Mouse (Mus musculus) small intestine, adult 2 months (tissue): ENCODE measurements around the gene Cwc22. TPM values are rescaled to one million over a fixed set of nuclear protein-coding genes. Genes with fewer than 3 reads are reported as not detected.

Experiments
- H3K27ac ChIP-seq: fragments of 200-500 bp; 2 replicates; pipeline ENCODE4 v1.5.1; 2012; ENCODE audit warnings: low read depth, low read length, control low read depth, inconsistent platforms; ENCODE audit not compliant: insufficient read depth
- H3K27me3 ChIP-seq: fragments of 200-500 bp; 2 replicates; pipeline ENCODE4 v1.6.1; 2012; ENCODE audit warnings: mild to moderate bottlenecking, moderate library complexity, low read length, inconsistent platforms; ENCODE audit not compliant: control insufficient read depth, insufficient read depth
- H3K36me3 ChIP-seq: fragments of 200-500 bp; 2 replicates; pipeline ENCODE4 v1.6.1; 2012; ENCODE audit warnings: mild to moderate bottlenecking, low read length, control low read depth, inconsistent platforms; ENCODE audit not compliant: control insufficient read depth, insufficient read depth
- H3K4me1 ChIP-seq: fragments of 200-500 bp; 2 replicates; pipeline ENCODE4 v1.6.1; 2012; ENCODE audit warnings: low read length, inconsistent platforms, mixed read lengths; ENCODE audit not compliant: control insufficient read depth, insufficient read depth, insufficient read length
- H3K4me3 ChIP-seq: fragments of 200-500 bp; 2 replicates; pipeline ENCODE4 v1.5.1; 2012; ENCODE audit warnings: low read depth, mild to moderate bottlenecking, control low read depth, inconsistent platforms, low read length, moderate library complexity
- CTCF ChIP-seq: fragments of 200-500 bp; IDR thresholded peaks from 2 replicates; pipeline ENCODE4 v1.5.1; 2012; ENCODE audit warnings: low read depth, mild to moderate bottlenecking, control low read depth, inconsistent platforms, low read length, moderate library complexity, mixed read lengths; ENCODE audit not compliant: insufficient replicate concordance, insufficient read length; ENCODE audit errors: extremely low read depth
- POLR2A ChIP-seq: fragments of 200-500 bp; IDR thresholded peaks from 2 replicates; pipeline ENCODE4 v1.6.1; 2012; ENCODE audit warnings: low read depth, mild to moderate bottlenecking, control low read depth, inconsistent platforms, low read length, moderate library complexity
- WGBS: fragments of 180-500 bp; shearing (Covaris S2); methylation state at CpG from one replicate; pipeline ENCODE4 v1.1.7; 2018; 5-methylcytosine and 5-hydroxymethylcytosine counted together
- polyA plus RNA-seq: library from polyadenylated mRNA; depleted of rRNA; stranded (reverse); fragments of >200 nt; gene quantifications from 2 replicates; pipeline ENCODE4 v1.2.3, GENCODE M21; 2012

The Cwc22 gene
- polyA plus RNA-seq, 1 experiment = 0.91 TPM

DNA sequence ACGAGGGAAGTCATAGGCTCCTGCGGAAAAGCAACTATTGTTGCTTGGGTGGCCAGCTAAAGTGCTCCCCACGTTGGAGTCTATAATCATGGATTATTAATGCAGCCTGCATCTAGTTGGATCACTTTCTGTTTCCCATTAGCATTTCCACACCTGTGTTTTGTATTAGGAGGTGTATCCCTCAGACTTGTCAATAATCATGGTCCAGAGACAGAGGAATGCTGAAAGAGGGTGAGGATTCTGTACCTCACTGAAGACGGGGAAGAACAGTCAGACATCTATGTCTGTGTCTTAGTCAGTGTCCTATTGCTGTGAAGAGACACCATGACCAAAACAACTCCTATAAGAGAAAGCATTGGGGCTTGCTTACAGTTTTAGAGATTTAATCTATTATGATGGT lies 63.2 kb downstream of the Cwc22 start:
- Histone ChIP-seq H3K27me3 (no peaks in the 10 kb centered on the region), H3K36me3 (no peaks in the 10 kb centered on the region), H3K4me1 (no peaks in the 10 kb centered on the region), H3K4me3 (no peak overlapping the region), H3K27ac (no peak overlapping the region)
- TF ChIP-seq POLR2A = no peak
- no peak for TF ChIP-seq CTCF
- 87% methylated on average over 4 of the region's 4 CpGs for WGBS

DNA sequence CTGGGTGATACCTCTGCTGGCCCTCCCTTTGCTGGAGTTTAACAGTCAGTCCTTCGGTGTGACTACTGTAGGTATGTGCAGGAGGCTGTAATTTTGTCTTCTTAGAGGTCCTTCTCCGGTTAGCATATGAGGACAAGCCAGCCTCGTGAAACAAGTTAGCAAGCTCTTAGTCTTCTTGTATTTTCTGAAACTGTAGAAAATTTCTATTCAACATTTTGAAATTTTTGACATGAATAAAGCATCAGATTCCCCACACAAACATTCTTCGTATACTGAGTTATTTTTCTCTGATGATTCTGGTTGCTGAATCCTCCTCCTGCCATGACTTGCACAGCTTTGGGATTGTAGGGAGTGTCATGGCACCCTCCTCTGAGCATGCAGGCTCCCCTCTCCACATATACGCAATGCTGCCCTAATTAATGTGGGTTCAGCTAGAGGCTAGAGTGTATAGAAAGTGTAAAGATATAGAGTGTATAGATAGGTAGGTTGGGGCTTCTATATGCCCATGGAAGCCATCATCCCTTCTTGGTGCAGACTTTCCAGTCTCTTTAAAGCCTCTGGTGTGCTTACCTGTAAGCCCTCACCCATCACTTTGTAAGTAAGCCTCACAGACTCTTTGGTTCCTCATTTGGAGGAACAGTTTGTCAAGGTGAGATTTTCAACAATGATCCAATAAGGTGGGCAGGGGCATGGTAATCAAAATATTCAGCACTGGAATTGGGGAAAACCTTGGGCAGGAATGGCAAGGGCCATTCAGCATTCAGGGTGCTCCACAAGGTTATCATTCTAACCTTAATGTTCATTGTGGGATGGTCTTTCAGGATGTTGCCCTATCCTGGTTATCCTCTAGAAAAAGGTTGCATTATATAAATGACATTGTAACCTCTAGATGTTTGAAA lies 64.6 kb downstream of the Cwc22 start:
- no peaks in the 10 kb centered on the region for H3K27me3 ChIP-seq
- no peaks in the 10 kb centered on the region for H3K36me3 ChIP-seq
- no peak overlapping the region for H3K4me3 ChIP-seq
- no peaks in the 10 kb centered on the region for H3K4me1 ChIP-seq
- WGBS = 69% methylated on average over 5 of the region's 5 CpGs
- TF ChIP-seq CTCF (no peak), POLR2A (no peak)
- H3K27ac ChIP-seq = no peak overlapping the region

DNA sequence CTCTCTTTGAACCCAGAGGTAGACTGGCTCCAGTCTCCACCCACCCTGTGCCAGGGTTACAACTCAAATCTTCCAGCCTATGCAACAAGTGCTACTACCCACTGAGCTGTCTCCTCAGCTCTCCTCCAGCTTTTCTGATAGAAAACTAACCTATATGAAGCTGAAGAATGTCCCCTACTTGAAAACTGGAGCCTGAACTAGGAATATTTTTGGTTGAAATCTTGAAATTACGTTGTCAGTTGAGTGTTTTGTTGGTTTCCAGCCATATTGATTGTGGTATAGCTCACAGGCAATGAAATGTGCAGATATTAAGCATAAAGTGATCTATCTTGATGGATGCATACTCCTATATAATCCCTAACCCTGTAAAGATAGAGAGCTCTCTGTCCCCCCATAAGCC lies 65.8 kb downstream of the Cwc22 start:
- Histone ChIP-seq H3K27me3 (no peaks in the 10 kb centered on the region), H3K4me1 (no peaks in the 10 kb centered on the region), H3K36me3 (no peaks in the 10 kb centered on the region), H3K27ac (no peak overlapping the region), H3K4me3 (no peak overlapping the region)
- TF ChIP-seq POLR2A (no peak), CTCF (no peak)
- WGBS = 39% methylated on average over 1 of the region's 1 CpGs

DNA sequence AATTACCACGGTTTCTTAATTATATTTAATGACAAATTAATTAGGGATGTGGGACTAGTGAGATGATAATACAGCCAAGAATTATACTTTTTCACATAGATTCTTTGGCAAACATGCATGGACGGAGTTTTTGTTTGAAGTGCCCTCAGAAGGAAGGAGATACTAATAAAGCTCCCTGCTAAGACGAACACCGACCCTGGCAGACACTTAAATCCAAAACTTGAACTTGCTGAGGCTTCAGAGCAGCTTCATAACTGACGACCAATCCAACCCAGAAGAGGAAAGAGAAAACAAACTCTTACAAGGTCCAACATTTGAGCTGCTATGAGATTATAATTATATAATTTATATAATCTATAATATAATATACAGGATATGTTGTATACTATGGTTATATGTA lies 66.4 kb downstream of the Cwc22 start:
- 55% methylated on average over 5 of the region's 5 CpGs for whole genome bisulfite sequencing
- Histone ChIP-seq H3K27ac (no peak overlapping the region), H3K27me3 (no peaks in the 10 kb centered on the region), H3K4me1 (no peaks in the 10 kb centered on the region), H3K36me3 (no peaks in the 10 kb centered on the region), H3K4me3 (no peak overlapping the region)
- TF ChIP-seq POLR2A (no peak), CTCF (no peak)

DNA sequence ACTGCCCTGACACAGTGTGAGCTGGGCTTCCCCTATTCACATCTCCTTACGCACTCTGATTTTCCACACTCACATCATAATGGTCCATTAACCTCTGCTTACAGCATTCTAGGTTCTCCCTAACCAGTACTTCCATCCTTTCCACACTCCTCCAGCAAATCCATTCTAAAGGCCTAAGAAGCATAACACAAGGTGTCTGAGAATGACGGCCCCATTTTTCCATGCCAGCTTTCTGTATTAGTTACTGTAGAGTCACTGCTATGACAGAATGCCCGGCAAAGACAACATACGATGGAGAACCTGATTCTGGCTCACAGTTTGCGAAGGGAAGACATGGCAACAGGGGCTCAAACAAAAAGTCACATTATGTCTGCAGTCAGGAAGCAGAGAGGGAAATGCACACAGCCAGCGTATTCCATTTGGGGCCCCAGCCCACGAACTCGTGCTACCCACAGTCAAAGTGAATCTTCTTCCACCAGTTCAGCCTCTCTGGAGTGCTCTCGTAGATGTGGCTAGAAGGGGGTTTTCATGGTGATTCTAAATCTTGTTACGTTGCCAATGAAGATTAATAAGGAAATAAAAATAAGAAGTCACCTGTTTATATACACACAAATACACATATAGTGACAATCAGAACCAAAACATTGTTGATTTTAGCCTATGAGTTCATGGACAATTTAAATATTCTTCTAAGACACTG lies 68.9 kb downstream of the Cwc22 start:
- Histone ChIP-seq H3K36me3 (no peaks in the 10 kb centered on the region), H3K27ac (no peak overlapping the region), H3K4me1 (no peaks in the 10 kb centered on the region), H3K4me3 (no peak overlapping the region), H3K27me3 (no peaks in the 10 kb centered on the region)
- TF ChIP-seq CTCF (no peak), POLR2A (no peak)
- 84% methylated on average over 10 of the region's 10 CpGs for WGBS

DNA sequence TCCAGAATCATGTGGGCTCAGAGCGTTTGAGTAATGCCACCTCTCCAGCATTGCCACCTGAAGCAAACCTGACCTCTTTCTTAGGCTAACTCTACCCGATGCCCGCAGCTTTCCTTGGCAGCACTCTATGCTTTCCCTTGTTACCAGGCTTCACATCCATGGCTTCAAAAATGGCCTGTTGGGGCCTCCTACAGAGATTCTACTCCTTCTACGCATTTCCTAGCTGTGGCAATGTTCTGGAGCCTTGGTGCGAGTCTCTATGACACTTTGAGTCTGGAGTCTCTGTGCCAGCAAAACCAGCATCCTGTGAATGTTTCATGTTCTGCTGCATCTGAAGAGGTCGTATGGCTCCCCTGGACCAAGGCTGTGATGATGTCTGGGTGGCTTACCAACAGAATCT lies 69.8 kb downstream of the Cwc22 start:
- TF ChIP-seq CTCF (no peak), POLR2A (no peak)
- Histone ChIP-seq H3K36me3 (no peaks in the 10 kb centered on the region), H3K4me3 (no peak overlapping the region), H3K4me1 (no peaks in the 10 kb centered on the region), H3K27me3 (no peaks in the 10 kb centered on the region), H3K27ac (no peak overlapping the region)
- 82% methylated on average over 6 of the region's 6 CpGs for WGBS

DNA sequence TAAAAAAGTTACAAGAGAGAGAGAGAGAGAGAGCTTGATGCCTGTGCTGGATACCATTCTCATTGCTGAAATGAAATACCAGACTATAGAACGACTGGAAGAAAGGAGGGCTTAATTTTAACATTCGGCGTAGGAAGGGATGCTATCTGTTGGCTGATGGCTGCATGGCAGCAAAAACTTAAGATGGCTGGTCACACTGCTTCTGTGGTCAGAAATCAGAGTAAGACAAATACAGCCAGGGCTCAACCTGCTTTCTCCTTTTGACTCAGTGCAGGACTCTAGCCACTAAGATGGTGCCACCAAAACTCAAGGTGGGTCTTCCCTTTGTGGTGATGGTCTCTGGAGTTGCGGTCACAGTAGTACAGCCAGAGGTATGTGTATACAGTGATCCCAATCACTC lies 70.7 kb downstream of the Cwc22 start:
- Histone ChIP-seq H3K4me3 (no peak overlapping the region), H3K4me1 (no peaks in the 10 kb centered on the region), H3K36me3 (no peaks in the 10 kb centered on the region), H3K27ac (no peak overlapping the region), H3K27me3 (no peaks in the 10 kb centered on the region)
- TF ChIP-seq POLR2A = no peak
- no peak for TF ChIP-seq CTCF
- 95% methylated on average over 4 of the region's 4 CpGs for WGBS
